Mouse (Mus musculus) liver, postnatal 0 days (tissue): Measurements from ENCODE around the gene Klhl26.

Experiments used
- CTCF ChIP-seq: sonication (generic); IDR thresholded peaks from 2 replicates; pipeline ENCODE4 v1.5.1; 2016; ENCODE audit warnings: antibody characterized with exemption, low read depth
- EP300 ChIP-seq: IDR thresholded peaks from 2 replicates; pipeline ENCODE4 v1.6.1; 2016; ENCODE audit warnings: antibody characterized with exemption, low read depth, mild to moderate bottlenecking

DNA sequence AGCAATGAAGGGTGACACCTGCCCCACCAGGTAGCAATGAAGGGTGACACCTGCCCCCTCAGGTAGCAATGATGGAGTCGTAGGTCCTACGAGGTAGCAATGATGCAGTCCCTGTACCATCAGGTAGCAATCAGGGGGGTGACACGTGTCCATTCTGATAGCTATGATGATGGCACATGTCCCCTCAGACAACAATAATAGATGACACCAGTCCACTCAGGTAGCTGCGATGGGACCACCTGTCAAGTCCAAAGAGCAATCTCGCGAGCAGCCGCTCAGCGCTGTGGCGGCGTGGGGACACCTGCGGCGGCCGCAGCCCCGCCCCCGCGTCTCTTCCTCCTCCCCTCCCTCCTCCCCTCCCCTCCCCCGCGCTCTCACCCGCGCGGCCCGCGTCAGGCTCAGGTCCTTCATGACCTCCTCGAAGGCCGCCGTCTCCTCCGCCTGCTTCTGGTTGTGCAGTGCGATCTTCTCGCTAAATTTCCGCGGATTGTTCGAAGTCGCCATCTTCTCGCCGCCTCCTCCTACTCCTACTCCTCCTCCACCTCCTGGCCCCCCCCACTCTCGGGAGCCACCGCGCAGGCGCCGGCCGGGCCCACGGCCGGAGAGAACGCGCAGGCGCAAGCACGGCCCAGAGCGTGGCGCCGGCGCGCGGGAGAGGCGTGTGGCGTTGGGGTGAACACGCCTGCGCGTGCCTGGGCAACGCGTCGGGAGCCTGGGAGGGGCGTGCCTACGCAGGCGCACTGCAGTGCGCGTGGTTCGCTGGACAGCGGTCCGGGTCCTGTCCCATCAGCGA, 37.5 kb downstream of the Klhl26 start, which contains the start of gene Crtc1:
- TF ChIP-seq EP300 (no peak), CTCF (no peak)
